Mouse (Mus musculus) frontal cortex, postnatal 25 days (tissue): ENCODE results near the gene Car5a.

Source experiments
- DNase-seq, 2 experiments: peaks; one replicate each; pipeline ENCODE4 v3.0.0; 2022; ENCODE audit warnings: low spot score in 2 of 2

Car5a gene

GRCm38 (mm10) chr8:121906542-121907512 lies 37.9 kb downstream of the Car5a start:
- DNase-seq: peak in 1 of 2 experiments; percentile 25

- no peak for DNase-seq
These were observed 38.8 kb downstream of the Car5a start for GRCm38 (mm10) chr8:121905864-121906263.

GRCm38 (mm10) chr8:121905420-121905819 lies 39.3 kb downstream of the Car5a start:
- no peak for DNase-seq

GRCm38 (mm10) chr8:121904999-121905398 lies 39.7 kb downstream of the Car5a start:
- DNase-seq: no peak

- DNase-seq: no peak
These were observed 40.7 kb downstream of the Car5a start for GRCm38 (mm10) chr8:121903977-121904376.

- no peak for DNase-seq
These were observed 43.0 kb downstream of the Car5a start for GRCm38 (mm10) chr8:121901498-121902236.

- no peak for DNase-seq
These were observed 45.3 kb downstream of the Car5a start for GRCm38 (mm10) chr8:121899180-121900044.

- DNase-seq: peak; percentile 32 to 57
These were observed 46.2 kb downstream of the Car5a start for GRCm38 (mm10) chr8:121898401-121898931.

- DNase-seq: peak in 1 of 2 experiments; percentile 39
These were observed 46.8 kb downstream of the Car5a start for GRCm38 (mm10) chr8:121897871-121898381.

- DNase-seq: no peak
These were observed 47.5 kb downstream of the Car5a start for GRCm38 (mm10) chr8:121897205-121897604.

- no peak for DNase-seq
These were observed 48.1 kb downstream of the Car5a start for GRCm38 (mm10) chr8:121896476-121897145.

GRCm38 (mm10) chr8:121895910-121896309 lies 48.8 kb downstream of the Car5a start:
- DNase-seq: no peak

GRCm38 (mm10) chr8:121892875-121893274 lies 51.8 kb downstream of the Car5a start:
- DNase-seq: no peak

GRCm38 (mm10) chr8:121889810-121890785 lies 54.6 kb downstream of the Car5a start:
- DNase-seq: no peak

GRCm38 (mm10) chr8:121889317-121889716 lies 55.4 kb downstream of the Car5a start:
- no peak for DNase-seq

GRCm38 (mm10) chr8:121887547-121887946 lies 57.2 kb downstream of the Car5a start:
- no peak for DNase-seq

GRCm38 (mm10) chr8:121885433-121885832 lies 59.3 kb downstream of the Car5a start:
- no peak for DNase-seq

- no peak for DNase-seq
These were observed 59.7 kb downstream of the Car5a start for GRCm38 (mm10) chr8:121885001-121885400.

- no peak for DNase-seq
These were observed 60.5 kb downstream of the Car5a start for GRCm38 (mm10) chr8:121884181-121884580.
